In the genomic region with DNA sequence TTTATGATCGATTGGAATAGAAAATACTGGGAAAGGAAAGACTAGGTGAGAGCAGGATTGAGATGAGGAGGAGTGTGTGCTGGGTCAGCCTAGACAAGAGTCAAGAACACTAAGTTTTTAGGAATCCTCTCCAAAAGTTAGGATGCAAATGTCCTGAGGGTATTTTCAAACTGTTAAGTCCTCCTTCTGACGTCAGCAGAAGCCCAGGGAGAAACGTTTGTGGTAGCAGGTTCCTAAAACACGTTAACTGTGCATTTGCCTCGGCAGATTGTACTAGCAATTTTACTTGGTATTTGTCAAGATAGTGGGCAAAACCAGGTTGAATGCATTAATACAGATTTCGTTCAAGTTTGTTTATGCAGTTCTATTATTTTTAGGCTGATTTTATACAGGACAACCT, we compare ENCODE assay signal across 10 mouse cellular contexts. TPM values are rescaled to one million over a fixed set of nuclear protein-coding genes. Genes with fewer than 3 reads are reported as not detected.
DNase-seq lines count a peak whose midpoint lies in the region; ATAC-seq and TF ChIP-seq lines count a peak whose summit lies in the region.
"Had no signal": no experiment of that assay in that cellular context is flagged by ENCODE, and none has a peak within 500 bp of the region (broad histone marks: within the 10 kb centered on the region; RNA-seq: fewer than 3 reads in every experiment).

No protein-coding gene starts in this region.

- H3K4me1 ChIP-seq in lung, embryonic 16.5 days (replicated peaks; ENCODE audit: control insufficient read depth, insufficient read depth, low read length): peaks cover 16% of the 10 kb centered on the region
- peaks cover 4% of the 10 kb centered on the region; the same call in 1 of the 2 replicates for H3K4me1 ChIP-seq in embryonic fibroblast, embryonic 13.5 days (ENCODE audit: control insufficient read depth, insufficient read depth, low read length)
- peaks cover 19% of the 10 kb centered on the region for H3K4me1 ChIP-seq in limb, embryonic 13.5 days
- peaks cover 14% of the 10 kb centered on the region for H3K4me1 ChIP-seq in stomach, embryonic 16.5 days (ENCODE audit: control insufficient read depth, insufficient read depth, low read length)

- no peak for TF ChIP-seq POLR2A in embryonic fibroblast, embryonic 13.5 days (IDR thresholded peaks at IDR 0.05; ENCODE audit: low read depth, low read length)

- no peak for ATAC-seq in lung, embryonic 16.5 days (ENCODE audit: low read depth)
- ATAC-seq in limb, embryonic 13.5 days (ENCODE audit: low FRiP score, low read depth): no peak
- ATAC-seq in stomach, embryonic 16.5 days (ENCODE audit: insufficient read depth, low FRiP score): no peak

- peaks cover 21% of the 10 kb centered on the region for H3K36me3 ChIP-seq in lung, embryonic 16.5 days (ENCODE audit: control insufficient read depth, insufficient read depth, low read length)
- H3K36me3 ChIP-seq in limb, embryonic 13.5 days: peaks cover 20% of the 10 kb centered on the region
- 0 out of 2 replicates have a peak, but pooled peaks cover 4% of the 10 kb centered on the region for H3K36me3 ChIP-seq in stomach, embryonic 16.5 days (ENCODE audit: control insufficient read depth, insufficient read depth, low read length)

- H3K27ac ChIP-seq in lung, embryonic 16.5 days (ENCODE audit: low read length): no peak overlapping the region
- H3K27ac ChIP-seq in embryonic fibroblast, embryonic 13.5 days (ENCODE audit: insufficient read depth, low read length): no peak overlapping the region
- H3K27ac ChIP-seq in limb, embryonic 13.5 days: no peak overlapping the region
- H3K27ac ChIP-seq in stomach, embryonic 16.5 days (ENCODE audit: low read length): no peak overlapping the region

- H3K9me3 ChIP-seq in lung, embryonic 16.5 days (ENCODE audit: control insufficient read depth, low read length): no peaks in the 10 kb centered on the region
- no peaks in the 10 kb centered on the region for H3K9me3 ChIP-seq in limb, embryonic 13.5 days
- no peaks in the 10 kb centered on the region for H3K9me3 ChIP-seq in stomach, embryonic 16.5 days (replicated peaks; ENCODE audit: control insufficient read depth, low read length)

- no peaks in the 10 kb centered on the region for H3K27me3 ChIP-seq in lung, embryonic 16.5 days (ENCODE audit: control insufficient read depth, insufficient read depth, low read depth, low read length)
- no peaks in the 10 kb centered on the region for H3K27me3 ChIP-seq in limb, embryonic 13.5 days
- H3K27me3 ChIP-seq in stomach, embryonic 16.5 days (ENCODE audit: control insufficient read depth, insufficient read depth, low read length): no peaks in the 10 kb centered on the region

- DNase-seq in lung, postnatal 4 days: no peak
- DNase-seq in adrenal gland, postnatal 14 days: no peak
- no peak for DNase-seq in right cerebral cortex, adult 18-20 months
- DNase-seq in kidney, adult 18-20 months: no peak
- DNase-seq: adrenal gland, postnatal 10 days had no signal

- peak overlapping the region; percentile 76 for H3K9ac ChIP-seq in lung, embryonic 16.5 days (ENCODE audit: low read length)
- peak overlapping the region; percentile 73 for H3K9ac ChIP-seq in limb, embryonic 13.5 days
- peak overlapping the region; percentile 81; the same call in 1 of the 2 replicates for H3K9ac ChIP-seq in stomach, embryonic 16.5 days (ENCODE audit: low read length)

- H3K4me3 ChIP-seq in lung, embryonic 16.5 days (ENCODE audit: low read length): peak overlapping the region; percentile 67
- peak overlapping the region; percentile 94 for H3K4me3 ChIP-seq in embryonic fibroblast, embryonic 13.5 days (ENCODE audit: insufficient read depth, low read length)
- peak overlapping the region; percentile 80 for H3K4me3 ChIP-seq in limb, embryonic 13.5 days
- peak overlapping the region; percentile 89 for H3K4me3 ChIP-seq in stomach, embryonic 16.5 days (replicated peaks; ENCODE audit: low read length)

- no peak for TF ChIP-seq CTCF in embryonic fibroblast, embryonic 13.5 days (IDR thresholded peaks at IDR 0.05; ENCODE audit: borderline replicate concordance, insufficient read depth, low read length)

- peak overlapping the region; percentile 60 for H3K4me2 ChIP-seq in lung, embryonic 16.5 days (ENCODE audit: low read depth, low read length)
- peak overlapping the region; percentile 90 for H3K4me2 ChIP-seq in limb, embryonic 13.5 days (replicated peaks)
- peak overlapping the region; percentile 86 for H3K4me2 ChIP-seq in stomach, embryonic 16.5 days (ENCODE audit: low read depth, low read length)

- 5% methylated on average over 6 of the region's 6 CpGs for WGBS in lung, embryonic 16.5 days
- WGBS in limb, embryonic 13.5 days: 14% methylated on average over 6 of the region's 6 CpGs
- 8% methylated on average over 6 of the region's 6 CpGs for WGBS in stomach, embryonic 16.5 days

RNA-seq across cellular contexts. Expression of gene Cep55, which starts 1.0 kb away (rescaled TPM):
- polyA plus RNA-seq in lung, embryonic 16.5 days (2015; fragmentation: Nextera tagmentation; extraction: Ambion mirVana): 44.5 and 46.8 TPM in 2 replicates
- 17.4 and 24.0 TPM in 2 replicates for polyA plus RNA-seq in embryonic fibroblast, embryonic 13.5 days (2011; ENCODE audit: insufficient read length, low read depth, missing spikeins)
- 19.2 and 21.5 TPM in 2 replicates for polyA plus RNA-seq in limb, embryonic 13.5 days (2015; fragmentation: Nextera tagmentation; extraction: Ambion mirVana)
- polyA plus RNA-seq in stomach, embryonic 16.5 days (2015; fragmentation: Nextera tagmentation; extraction: Ambion mirVana): 23.0 and 25.7 TPM in 2 replicates
- total RNA-seq in adrenal gland, postnatal 14 days (2021): 8.1 and 8.9 TPM in 2 replicates
- total RNA-seq: gastrocnemius, adult 18-20 months had no signal

RNA-seq across cellular contexts. Expression of gene Myof, which starts 12.4 kb away (rescaled TPM):
- 32.3 and 35.2 TPM in 2 replicates for polyA plus RNA-seq in lung, embryonic 16.5 days (2015; fragmentation: Nextera tagmentation; extraction: Ambion mirVana)
- 228 and 282 TPM in 2 replicates for polyA plus RNA-seq in embryonic fibroblast, embryonic 13.5 days (2011; ENCODE audit: insufficient read length, low read depth, missing spikeins)
- 12.6 and 14.2 TPM in 2 replicates for polyA plus RNA-seq in limb, embryonic 13.5 days (2015; fragmentation: Nextera tagmentation; extraction: Ambion mirVana)
- polyA plus RNA-seq in stomach, embryonic 16.5 days (2015; fragmentation: Nextera tagmentation; extraction: Ambion mirVana): 22.5 and 23.3 TPM in 2 replicates
- 17.2 and 20.7 TPM in 2 replicates for total RNA-seq in adrenal gland, postnatal 14 days (2021)

RNA-seq across cellular contexts. Expression of gene Ffar4, which starts 41.1 kb away (rescaled TPM):
- polyA plus RNA-seq in lung, embryonic 16.5 days (2015; fragmentation: Nextera tagmentation; extraction: Ambion mirVana): 3.4 and 4.4 TPM in 2 replicates
- not detected in 2 replicates for polyA plus RNA-seq in embryonic fibroblast, embryonic 13.5 days (2011; ENCODE audit: insufficient read length, low read depth, missing spikeins)
- not detected in 2 replicates for polyA plus RNA-seq in limb, embryonic 13.5 days (2015; fragmentation: Nextera tagmentation; extraction: Ambion mirVana)
- 5.3 and 6.2 TPM in 2 replicates for polyA plus RNA-seq in stomach, embryonic 16.5 days (2015; fragmentation: Nextera tagmentation; extraction: Ambion mirVana)
- 10.8 and 24.9 TPM in 2 replicates for total RNA-seq in adrenal gland, postnatal 14 days (2021)
- total RNA-seq: gastrocnemius, adult 18-20 months had no signal
